In the genomic region with DNA sequence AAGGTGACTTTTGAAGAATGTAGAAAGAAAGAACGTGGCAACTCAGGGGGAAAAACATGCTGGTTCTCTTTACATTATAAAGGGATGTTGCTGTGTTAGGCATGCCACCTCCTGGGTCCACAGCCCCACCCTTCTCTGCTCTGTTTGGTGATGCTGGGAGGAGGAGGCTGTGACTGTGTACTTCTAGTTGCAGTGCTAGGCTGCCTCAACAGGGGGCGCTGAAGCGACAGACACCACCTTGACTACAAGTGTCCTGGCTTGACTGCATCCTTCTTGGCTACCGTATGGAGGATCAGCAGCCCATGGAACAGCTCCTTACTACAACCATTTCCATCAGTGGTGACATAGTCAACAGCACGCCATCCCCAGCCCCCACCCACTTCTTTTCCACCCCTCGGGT, we compare ENCODE assay signal across 9 mouse cellular contexts.
A peak's percentile ranks its signal among the peaks of the same experiment; 100 is the strongest.
DNase-seq lines count a peak whose midpoint lies in the region; ATAC-seq and TF ChIP-seq lines count a peak whose summit lies in the region.
"Had no signal": no experiment of that assay in that cellular context is flagged by ENCODE, and none has a peak within 500 bp of the region (broad histone marks: within the 10 kb centered on the region; RNA-seq: fewer than 3 reads in every experiment).

No protein-coding gene starts in this region.

- H3K4me2 ChIP-seq in kidney, embryonic 16.5 days (replicated peaks; ENCODE audit: low read depth, low read length), result no peak overlapping the region
- H3K4me2 ChIP-seq in intestine, embryonic 16.5 days (ENCODE audit: low read depth, low read length), result no peak overlapping the region
- no peak overlapping the region for H3K4me2 ChIP-seq in midbrain, embryonic 13.5 days (replicated peaks)
- H3K4me2 ChIP-seq: liver, embryonic 15.5 days had no signal

- no peak overlapping the region for H3K27ac ChIP-seq in kidney, embryonic 16.5 days (ENCODE audit: low read length)
- H3K27ac ChIP-seq in intestine, embryonic 16.5 days (ENCODE audit: low read length), result no peak overlapping the region
- no peak overlapping the region for H3K27ac ChIP-seq in midbrain, embryonic 13.5 days
- H3K27ac ChIP-seq: liver, embryonic 15.5 days had no signal

- no peak overlapping the region for H3K9ac ChIP-seq in kidney, embryonic 16.5 days (replicated peaks; ENCODE audit: low read length)
- H3K9ac ChIP-seq in intestine, embryonic 16.5 days (ENCODE audit: low read depth, low read length), result no peak overlapping the region
- H3K9ac ChIP-seq in midbrain, embryonic 13.5 days (replicated peaks), result no peak overlapping the region
- H3K9ac ChIP-seq: liver, embryonic 15.5 days had no signal

- H3K27me3 ChIP-seq in kidney, embryonic 16.5 days (ENCODE audit: insufficient read depth, low read length), result no peaks in the 10 kb centered on the region
- H3K27me3 ChIP-seq in E14TG2a.4 (ENCODE audit: insufficient read depth, low read length), result no peaks in the 10 kb centered on the region
- no peaks in the 10 kb centered on the region for H3K27me3 ChIP-seq in intestine, embryonic 16.5 days (replicated peaks; ENCODE audit: control insufficient read depth, insufficient read depth, low read length)
- no peaks in the 10 kb centered on the region for H3K27me3 ChIP-seq in midbrain, embryonic 13.5 days
- H3K27me3 ChIP-seq: liver, embryonic 15.5 days had no signal

- no peak for ATAC-seq in kidney, embryonic 16.5 days (ENCODE audit: low FRiP score, low TSS enrichment)
- ATAC-seq in intestine, embryonic 16.5 days, result no peak
- no peak for ATAC-seq in midbrain, embryonic 13.5 days

- no peaks in the 10 kb centered on the region for H3K9me3 ChIP-seq in kidney, embryonic 16.5 days (ENCODE audit: low read length)
- H3K9me3 ChIP-seq in E14TG2a.4 (ENCODE audit: low read length), result peaks cover 24% of the 10 kb centered on the region
- no peaks in the 10 kb centered on the region for H3K9me3 ChIP-seq in intestine, embryonic 16.5 days (ENCODE audit: control insufficient read depth, low read length)
- peaks cover 11% of the 10 kb centered on the region; the same call in 1 of the 2 replicates for H3K9me3 ChIP-seq in midbrain, embryonic 13.5 days
- H3K9me3 ChIP-seq: liver, embryonic 15.5 days had no signal

- H3K36me3 ChIP-seq in kidney, embryonic 16.5 days (ENCODE audit: insufficient read depth, low read length), result no peaks in the 10 kb centered on the region
- H3K36me3 ChIP-seq in E14TG2a.4 (ENCODE audit: insufficient read depth, low read length), result no peaks in the 10 kb centered on the region
- H3K36me3 ChIP-seq in intestine, embryonic 16.5 days (ENCODE audit: control insufficient read depth, insufficient read depth, low read length), result no peaks in the 10 kb centered on the region
- no peaks in the 10 kb centered on the region for H3K36me3 ChIP-seq in midbrain, embryonic 13.5 days
- H3K36me3 ChIP-seq: liver, embryonic 15.5 days had no signal

- TF ChIP-seq CTCF in E14TG2a.4 (conservative IDR thresholded peaks at IDR 0.05; ENCODE audit: low read length), result peak; percentile 11; the same call in 1 of the 2 replicates

- WGBS in kidney, embryonic 16.5 days, result 69% methylated on average over 6 of the region's 6 CpGs
- 60% methylated on average over 6 of the region's 6 CpGs for WGBS in intestine, embryonic 16.5 days
- WGBS in midbrain, embryonic 13.5 days, result 56% methylated on average over 6 of the region's 6 CpGs

- intact Hi-C loops in heart, postnatal 14 days (cut with DNase I), result no loop called here

- peaks cover 10% of the 10 kb centered on the region for H3K4me1 ChIP-seq in kidney, embryonic 16.5 days (ENCODE audit: insufficient read depth, low read length)
- H3K4me1 ChIP-seq in E14TG2a.4 (replicated peaks; ENCODE audit: low read depth, low read length), result peaks cover 44% of the 10 kb centered on the region
- H3K4me1 ChIP-seq in intestine, embryonic 16.5 days (ENCODE audit: control insufficient read depth, insufficient read depth, low read length), result no peaks in the 10 kb centered on the region
- H3K4me1 ChIP-seq in midbrain, embryonic 13.5 days (replicated peaks), result peaks cover 5% of the 10 kb centered on the region; the same call in 1 of the 2 replicates
- H3K4me1 ChIP-seq: liver, embryonic 15.5 days had no signal

- no peak overlapping the region for H3K4me3 ChIP-seq in kidney, embryonic 16.5 days (ENCODE audit: low read length)
- H3K4me3 ChIP-seq in E14TG2a.4 (replicated peaks; ENCODE audit: low read length), result no peak overlapping the region
- H3K4me3 ChIP-seq in intestine, embryonic 16.5 days (ENCODE audit: low read length), result no peak overlapping the region
- H3K4me3 ChIP-seq in midbrain, embryonic 13.5 days (replicated peaks), result no peak overlapping the region
- H3K4me3 ChIP-seq: liver, embryonic 15.5 days had no signal

- DNase-seq in kidney, adult 11 months, result peak; percentile 13
- peak; percentile 38 for DNase-seq in adrenal gland, adult 2 months
- peak; percentile 20 to 29 for DNase-seq in heart, postnatal 14 days
- DNase-seq in lung, postnatal 10 days, result peak; percentile 37
